Mouse (Mus musculus): ENCODE results near the gene Kcnh1. TPM values are rescaled to one million over a fixed set of nuclear protein-coding genes. Genes with fewer than 3 reads are reported as not detected.

Gene Kcnh1
- polyA plus RNA-seq, 1 experiment from 2014 or later = 0.39 TPM

- H3K9me3 ChIP-seq (replicated peaks; ENCODE audit: control insufficient read depth, low read length) = no peaks in the 10 kb centered on the region; the same call in 1 of the 2 replicates
- ATAC-seq (replicated peaks; ENCODE audit: insufficient number of reproducible peaks, low FRiP score, low TSS enrichment) = no peak
- no peak overlapping the region for H3K4me3 ChIP-seq (ENCODE audit: low read depth, low read length)
- H3K27me3 ChIP-seq (ENCODE audit: control insufficient read depth, insufficient read depth, low read length) = no peaks in the 10 kb centered on the region
- 77% methylated on average over 9 of the region's 9 CpGs for WGBS (ENCODE audit: insufficient replicate concordance)
- no peak overlapping the region for H3K27ac ChIP-seq (ENCODE audit: low read depth, low read length)
- H3K36me3 ChIP-seq (ENCODE audit: control insufficient read depth, insufficient read depth, low read length) = no peaks in the 10 kb centered on the region
- H3K4me1 ChIP-seq (ENCODE audit: control insufficient read depth, insufficient read depth, low read length) = no peaks in the 10 kb centered on the region
- H3K4me2 ChIP-seq = no peak overlapping the region
- no peak overlapping the region for H3K9ac ChIP-seq (ENCODE audit: low read depth, low read length)
Observed at GRCm38 (mm10) chr1:192416241-192416821, 225.8 kb downstream of the Kcnh1 start.

DNA sequence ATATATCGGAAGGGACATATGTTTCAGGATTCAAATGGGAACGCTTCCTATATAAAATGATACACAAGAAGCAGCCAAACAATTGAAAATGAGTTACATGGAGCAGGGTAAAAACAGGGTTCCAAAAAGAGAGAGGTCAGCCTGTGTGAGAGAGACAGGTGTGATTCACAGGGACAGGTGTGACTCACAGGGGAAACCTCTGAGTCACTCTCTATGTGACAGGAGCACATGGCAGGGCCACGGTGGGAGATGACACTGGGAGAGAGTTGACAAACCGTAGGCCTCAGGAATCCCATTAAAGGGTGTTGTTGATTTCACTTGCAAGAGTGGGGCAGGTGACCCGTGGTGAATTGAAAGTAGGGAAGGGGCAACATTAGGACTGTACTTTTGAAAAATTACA lies 228.6 kb downstream of the Kcnh1 start:
- no peak for ATAC-seq (replicated peaks; ENCODE audit: insufficient number of reproducible peaks, low FRiP score, low TSS enrichment)
- Histone ChIP-seq H3K4me3 (ENCODE audit: low read depth, low read length) (no peak overlapping the region), H3K27ac (ENCODE audit: low read depth, low read length) (no peak overlapping the region), H3K4me1 (ENCODE audit: control insufficient read depth, insufficient read depth, low read length) (no peaks in the 10 kb centered on the region), H3K36me3 (ENCODE audit: control insufficient read depth, insufficient read depth, low read length) (no peaks in the 10 kb centered on the region), H3K4me2 (no peak overlapping the region), H3K9ac (ENCODE audit: low read depth, low read length) (no peak overlapping the region), H3K9me3 (replicated peaks; ENCODE audit: control insufficient read depth, low read length) (no peaks in the 10 kb centered on the region; the same call in 1 of the 2 replicates), H3K27me3 (ENCODE audit: control insufficient read depth, insufficient read depth, low read length) (no peaks in the 10 kb centered on the region)
- WGBS (ENCODE audit: insufficient replicate concordance) = 70% methylated on average over 5 of the region's 5 CpGs

- H3K9ac ChIP-seq (ENCODE audit: low read depth, low read length) = no peak overlapping the region
- no peak overlapping the region for H3K4me2 ChIP-seq
- no peak overlapping the region for H3K4me3 ChIP-seq (ENCODE audit: low read depth, low read length)
- WGBS (ENCODE audit: insufficient replicate concordance) = 78% methylated on average over 14 of the region's 14 CpGs
- no peaks in the 10 kb centered on the region for H3K4me1 ChIP-seq (ENCODE audit: control insufficient read depth, insufficient read depth, low read length)
- ATAC-seq (replicated peaks; ENCODE audit: insufficient number of reproducible peaks, low FRiP score, low TSS enrichment) = no peak
- no peaks in the 10 kb centered on the region for H3K9me3 ChIP-seq (replicated peaks; ENCODE audit: control insufficient read depth, low read length)
- no peaks in the 10 kb centered on the region for H3K27me3 ChIP-seq (ENCODE audit: control insufficient read depth, insufficient read depth, low read length)
- H3K36me3 ChIP-seq (ENCODE audit: control insufficient read depth, insufficient read depth, low read length) = no peaks in the 10 kb centered on the region
- no peak overlapping the region for H3K27ac ChIP-seq (ENCODE audit: low read depth, low read length)
Observed at GRCm38 (mm10) chr1:192421377-192422166, 231.0 kb downstream of the Kcnh1 start.

DNA sequence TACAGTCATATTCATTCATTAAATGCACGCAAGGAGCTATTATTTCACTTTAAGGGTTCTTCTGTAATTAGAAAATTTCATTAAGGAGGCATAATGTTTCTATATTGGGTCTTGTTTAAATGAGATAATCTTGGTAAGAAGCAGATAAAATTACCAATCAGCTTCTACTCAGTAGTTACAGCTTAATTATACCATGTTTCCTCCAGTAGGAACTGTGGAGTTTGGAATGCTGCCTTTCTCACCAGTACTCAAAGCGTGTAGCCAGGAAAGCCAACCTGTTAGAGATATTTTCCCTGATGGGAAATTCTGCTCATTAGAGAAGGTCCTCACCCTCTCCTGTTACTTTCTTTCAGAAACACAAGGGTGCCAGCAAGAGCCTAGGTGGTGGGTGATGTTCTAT lies 240.8 kb downstream of the Kcnh1 start:
- ATAC-seq (replicated peaks; ENCODE audit: insufficient number of reproducible peaks, low FRiP score, low TSS enrichment) = no peak

GRCm38 (mm10) chr1:192435503-192435902 lies 244.9 kb downstream of the Kcnh1 start:
- H3K9me3 ChIP-seq (replicated peaks; ENCODE audit: control insufficient read depth, low read length) = no peaks in the 10 kb centered on the region
- WGBS (ENCODE audit: insufficient replicate concordance) = 78% methylated on average over 2 of the region's 2 CpGs
- no peak overlapping the region for H3K9ac ChIP-seq (ENCODE audit: low read depth, low read length)
- ATAC-seq (replicated peaks; ENCODE audit: insufficient number of reproducible peaks, low FRiP score, low TSS enrichment) = no peak
- no peaks in the 10 kb centered on the region for H3K36me3 ChIP-seq (ENCODE audit: control insufficient read depth, insufficient read depth, low read length)
- H3K4me1 ChIP-seq (ENCODE audit: control insufficient read depth, insufficient read depth, low read length) = no peaks in the 10 kb centered on the region
- H3K4me2 ChIP-seq = no peak overlapping the region
- H3K4me3 ChIP-seq (ENCODE audit: low read depth, low read length) = no peak overlapping the region
- H3K27ac ChIP-seq (ENCODE audit: low read depth, low read length) = no peak overlapping the region
- no peaks in the 10 kb centered on the region for H3K27me3 ChIP-seq (ENCODE audit: control insufficient read depth, insufficient read depth, low read length)

More for the DNA sequence above, 240.8 kb downstream of the Kcnh1 start:
- WGBS (ENCODE audit: insufficient replicate concordance) = 77% methylated on average over 2 of the region's 2 CpGs
- Histone ChIP-seq H3K4me3 (ENCODE audit: low read depth, low read length) (no peak overlapping the region), H3K4me2 (no peak overlapping the region), H3K9me3 (replicated peaks; ENCODE audit: control insufficient read depth, low read length) (no peaks in the 10 kb centered on the region), H3K4me1 (ENCODE audit: control insufficient read depth, insufficient read depth, low read length) (no peaks in the 10 kb centered on the region), H3K9ac (ENCODE audit: low read depth, low read length) (no peak overlapping the region), H3K36me3 (ENCODE audit: control insufficient read depth, insufficient read depth, low read length) (no peaks in the 10 kb centered on the region), H3K27me3 (ENCODE audit: control insufficient read depth, insufficient read depth, low read length) (no peaks in the 10 kb centered on the region), H3K27ac (ENCODE audit: low read depth, low read length) (no peak overlapping the region)

GRCm38 (mm10) chr1:192439151-192439837 lies 248.7 kb downstream of the Kcnh1 start:
- H3K36me3 ChIP-seq (ENCODE audit: control insufficient read depth, insufficient read depth, low read length) = no peaks in the 10 kb centered on the region
- no peak overlapping the region for H3K9ac ChIP-seq (ENCODE audit: low read depth, low read length)
- ATAC-seq (replicated peaks; ENCODE audit: insufficient number of reproducible peaks, low FRiP score, low TSS enrichment) = no peak
- WGBS (ENCODE audit: insufficient replicate concordance) = 72% methylated on average over 6 of the region's 6 CpGs
- H3K4me2 ChIP-seq = no peak overlapping the region
- H3K4me1 ChIP-seq (ENCODE audit: control insufficient read depth, insufficient read depth, low read length) = no peaks in the 10 kb centered on the region
- no peaks in the 10 kb centered on the region for H3K9me3 ChIP-seq (replicated peaks; ENCODE audit: control insufficient read depth, low read length)
- H3K27me3 ChIP-seq (ENCODE audit: control insufficient read depth, insufficient read depth, low read length) = no peaks in the 10 kb centered on the region
- H3K27ac ChIP-seq (ENCODE audit: low read depth, low read length) = no peak overlapping the region
- no peak overlapping the region for H3K4me3 ChIP-seq (ENCODE audit: low read depth, low read length)

DNA sequence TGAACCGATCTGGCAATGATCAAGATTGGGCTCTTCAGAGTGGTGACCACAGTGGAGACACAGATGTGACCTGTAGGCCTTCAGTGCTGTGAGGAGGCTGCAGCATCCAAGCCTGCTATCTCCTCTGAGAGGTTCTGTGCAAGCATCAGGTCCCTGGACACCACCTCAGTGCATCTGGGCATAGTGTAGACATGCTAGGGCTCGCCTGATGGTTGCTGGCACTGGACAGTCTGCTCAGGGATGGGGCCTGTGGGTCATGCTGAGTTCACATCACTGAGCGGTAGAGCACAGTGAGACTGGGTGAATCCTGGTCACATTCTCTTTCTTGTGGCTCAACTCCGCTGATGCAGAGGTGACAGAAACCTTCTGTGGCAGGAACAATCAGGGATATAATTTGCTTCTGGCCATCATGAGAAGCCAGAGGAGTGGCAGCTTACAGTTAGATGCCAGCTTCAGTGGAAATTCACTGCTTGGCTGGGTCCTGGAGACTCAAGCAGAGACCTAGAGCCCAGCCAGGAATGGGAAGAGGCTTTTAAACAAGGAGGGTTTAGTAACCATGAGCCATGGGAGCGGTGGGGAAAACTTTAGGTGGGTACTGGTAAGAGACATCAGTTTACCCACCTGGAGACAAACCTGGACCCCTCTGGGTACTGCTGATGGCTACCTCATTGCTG lies 252.3 kb downstream of the Kcnh1 start:
- no peaks in the 10 kb centered on the region for H3K4me1 ChIP-seq (ENCODE audit: control insufficient read depth, insufficient read depth, low read length)
- no peaks in the 10 kb centered on the region for H3K9me3 ChIP-seq (replicated peaks; ENCODE audit: control insufficient read depth, low read length)
- no peak overlapping the region for H3K9ac ChIP-seq (ENCODE audit: low read depth, low read length)
- no peaks in the 10 kb centered on the region for H3K36me3 ChIP-seq (ENCODE audit: control insufficient read depth, insufficient read depth, low read length)
- 77% methylated on average over 5 of the region's 5 CpGs for WGBS (ENCODE audit: insufficient replicate concordance)
- H3K27ac ChIP-seq (ENCODE audit: low read depth, low read length) = no peak overlapping the region
- H3K4me3 ChIP-seq (ENCODE audit: low read depth, low read length) = no peak overlapping the region
- no peak overlapping the region for H3K4me2 ChIP-seq
- ATAC-seq (replicated peaks; ENCODE audit: insufficient number of reproducible peaks, low FRiP score, low TSS enrichment) = no peak
- H3K27me3 ChIP-seq (ENCODE audit: control insufficient read depth, insufficient read depth, low read length) = no peaks in the 10 kb centered on the region

GRCm38 (mm10) chr1:192443998-192444657 lies 253.6 kb downstream of the Kcnh1 start:
- Histone ChIP-seq H3K36me3 (ENCODE audit: control insufficient read depth, insufficient read depth, low read length) (no peaks in the 10 kb centered on the region), H3K4me1 (ENCODE audit: control insufficient read depth, insufficient read depth, low read length) (no peaks in the 10 kb centered on the region), H3K4me2 (no peak overlapping the region), H3K9me3 (replicated peaks; ENCODE audit: control insufficient read depth, low read length) (no peaks in the 10 kb centered on the region), H3K27me3 (ENCODE audit: control insufficient read depth, insufficient read depth, low read length) (no peaks in the 10 kb centered on the region), H3K9ac (ENCODE audit: low read depth, low read length) (no peak overlapping the region), H3K27ac (ENCODE audit: low read depth, low read length) (no peak overlapping the region), H3K4me3 (ENCODE audit: low read depth, low read length) (no peak overlapping the region)
- WGBS (ENCODE audit: insufficient replicate concordance) = 75% methylated on average over 20 of the region's 20 CpGs
- no peak for ATAC-seq (replicated peaks; ENCODE audit: insufficient number of reproducible peaks, low FRiP score, low TSS enrichment)

Data from heart, embryonic 11.5 days (tissue).